Mouse (Mus musculus) gastrocnemius, postnatal 10 days (tissue): ENCODE results near the gene Olfr187. TPM values are rescaled to one million over a fixed set of nuclear protein-coding genes. Genes with fewer than 3 reads are reported as not detected.
"Not testable (repeated sequence)": the region's sequence is repeated elsewhere in the genome, so short reads cannot be mapped to it uniquely, and the experiment has no call there.

ENCODE experiments used
- DNase-seq: peaks from one replicate; pipeline ENCODE4 v3.0.0; 2021; ENCODE audit warnings: mixed read lengths
- long read RNA-seq, 2 experiments: library from polyadenylated mRNA; stranded (forward); transcript quantifications; one replicate each; pipeline ENCODE4 v2.0.0; 2021
- total RNA-seq, 2 experiments: library from RNA; stranded (reverse); gene quantifications; 2 replicates each; pipeline ENCODE4 v1.2.3; 2021

Gene Olfr187
- total RNA-seq: not detected
- long read RNA-seq, experiment 1: 0 reads
- long read RNA-seq, experiment 2: 0 reads

DNA sequence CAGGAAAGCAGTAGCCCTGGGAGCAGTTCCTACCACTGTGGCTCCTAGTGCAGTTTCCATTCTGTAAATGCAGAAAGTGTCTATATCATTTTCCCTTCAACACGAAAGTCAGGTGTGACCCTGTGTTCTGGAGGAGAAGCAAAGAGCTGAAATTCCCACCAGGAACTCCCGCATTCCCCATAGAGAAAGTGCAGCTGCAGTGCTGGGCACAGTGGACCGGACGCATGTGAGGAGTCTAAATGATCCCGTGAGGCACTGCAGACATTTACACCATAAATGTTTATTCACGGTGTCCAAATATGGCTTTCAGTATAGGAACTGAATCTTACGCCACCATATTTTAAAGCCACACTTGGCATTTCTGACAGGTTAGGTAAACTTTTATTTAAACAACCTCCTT lies at the start of gene Olfr187:
Olfr187 (minus strand) TSS at position 58 of the 400 bp plus-strand sequence.
- no peak for DNase-seq

DNA sequence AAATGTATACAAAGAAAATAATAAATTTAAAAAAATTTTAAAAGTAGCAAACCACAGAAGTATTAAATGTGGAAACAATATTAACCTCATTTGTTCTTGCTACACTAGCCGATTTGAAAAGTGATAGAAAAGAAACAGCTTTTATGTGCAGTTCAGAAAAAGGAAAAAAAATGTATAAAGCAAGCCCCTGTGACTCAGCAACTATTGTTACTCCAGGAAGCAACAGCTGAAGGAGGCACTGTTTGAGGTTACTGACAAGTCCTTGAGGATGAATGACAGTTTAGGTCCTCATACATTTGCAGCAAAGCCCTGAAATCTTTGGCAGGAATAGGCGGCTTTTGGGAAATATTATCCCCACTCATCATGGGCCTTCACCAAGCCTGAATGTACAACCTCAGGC lies 41.5 kb upstream of the Olfr187 start:
- not testable (repeated sequence) for DNase-seq

DNA sequence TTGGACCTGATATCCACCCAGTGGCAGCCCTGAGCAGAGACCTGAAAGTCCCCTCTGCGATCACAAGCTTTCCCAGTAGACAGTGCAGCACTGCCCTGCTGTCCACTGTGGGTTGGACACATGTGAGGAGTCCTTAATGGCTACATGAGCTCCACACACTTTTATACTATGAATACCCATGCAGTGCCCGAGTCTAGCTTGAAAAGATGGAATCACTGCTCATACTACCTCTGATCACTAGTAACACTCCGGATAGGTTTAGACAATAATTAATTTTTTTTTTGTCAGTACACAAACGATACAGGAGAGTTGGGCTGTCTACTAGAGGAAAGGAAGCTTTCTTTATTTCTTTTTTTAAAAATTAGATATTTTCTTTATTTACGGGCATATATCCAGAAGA lies 38.3 kb upstream of the Olfr187 start, which contains the start of gene Olfr190:
Olfr190 (minus strand) TSS at position 101 of the 400 bp plus-strand sequence.
- no peak for DNase-seq

DNA sequence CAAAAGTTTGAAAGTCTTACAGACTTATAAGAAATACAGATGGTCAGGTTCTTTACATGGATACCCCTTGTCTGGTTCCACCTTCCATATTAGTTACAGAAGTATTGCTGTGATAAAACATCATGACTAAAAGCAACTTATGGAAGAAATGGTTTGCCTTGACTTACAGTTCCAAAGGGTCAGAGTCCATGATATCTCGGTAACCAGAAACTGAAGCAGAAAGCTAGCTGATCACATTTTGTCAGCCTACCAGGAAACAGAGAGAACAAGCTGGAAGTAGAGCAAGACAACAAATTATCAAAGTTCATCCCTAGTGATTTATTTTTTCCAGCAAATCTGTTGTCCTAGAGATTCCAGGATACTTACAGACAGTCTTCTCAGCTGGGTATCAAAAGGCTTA lies 34.0 kb upstream of the Olfr187 start:
- DNase-seq: no peak

DNA sequence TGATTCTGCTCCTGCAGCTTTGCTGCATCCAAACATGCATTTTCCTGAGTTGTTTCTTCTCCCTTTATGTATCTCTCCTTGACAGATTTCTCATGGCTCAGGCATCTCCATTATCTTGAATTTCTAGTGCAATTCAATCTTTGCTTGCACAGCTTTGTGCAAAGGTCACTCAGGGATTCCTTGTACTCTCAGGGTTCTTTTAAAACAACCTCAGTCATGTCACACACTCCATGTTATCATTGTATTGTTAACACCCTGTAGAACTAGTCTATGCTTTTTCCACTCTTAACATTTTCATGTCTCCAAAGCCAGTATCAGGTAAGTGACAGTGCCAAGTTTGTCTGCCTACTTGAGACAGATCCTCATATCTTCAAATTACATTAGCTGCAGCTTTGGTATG lies 32.2 kb upstream of the Olfr187 start:
- DNase-seq: no peak

DNA sequence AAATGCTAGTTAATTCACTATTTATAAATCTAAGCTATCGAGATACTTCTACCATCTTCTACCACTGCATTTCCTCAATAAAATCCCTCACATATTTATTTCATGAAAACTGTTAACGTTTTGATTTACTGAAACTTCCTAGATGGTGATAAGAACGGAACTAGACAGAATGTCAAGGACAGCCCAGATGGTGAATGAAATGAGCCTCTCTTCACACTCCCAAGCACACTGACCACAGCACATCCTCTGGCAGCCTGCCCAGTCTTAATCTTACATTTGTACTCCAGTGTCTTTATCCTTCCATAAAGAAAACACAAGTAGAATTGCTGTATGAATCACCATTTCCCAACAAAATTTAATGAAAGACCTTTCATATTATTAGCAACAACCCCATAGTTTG lies 22.8 kb upstream of the Olfr187 start:
- DNase-seq: not testable (repeated sequence)

DNA sequence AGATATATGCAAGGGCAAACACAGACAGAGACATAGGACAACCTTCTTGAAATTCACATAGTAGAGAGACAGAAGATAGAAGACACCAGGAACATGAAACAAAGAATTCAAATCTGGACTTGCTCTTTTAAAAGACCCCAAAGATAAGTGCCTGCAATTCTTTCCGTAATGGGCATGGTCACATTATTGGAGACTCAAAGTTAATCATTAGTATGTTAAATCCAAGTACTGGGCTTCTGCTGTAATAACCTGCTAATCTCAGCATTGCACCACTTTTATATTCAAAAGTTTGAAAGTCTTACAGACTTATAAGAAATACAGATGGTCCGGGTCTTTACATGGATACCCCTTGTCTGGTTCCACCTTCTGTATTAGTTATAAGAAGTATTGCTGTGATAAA lies 9.7 kb upstream of the Olfr187 start:
- DNase-seq: not testable (repeated sequence)

DNA sequence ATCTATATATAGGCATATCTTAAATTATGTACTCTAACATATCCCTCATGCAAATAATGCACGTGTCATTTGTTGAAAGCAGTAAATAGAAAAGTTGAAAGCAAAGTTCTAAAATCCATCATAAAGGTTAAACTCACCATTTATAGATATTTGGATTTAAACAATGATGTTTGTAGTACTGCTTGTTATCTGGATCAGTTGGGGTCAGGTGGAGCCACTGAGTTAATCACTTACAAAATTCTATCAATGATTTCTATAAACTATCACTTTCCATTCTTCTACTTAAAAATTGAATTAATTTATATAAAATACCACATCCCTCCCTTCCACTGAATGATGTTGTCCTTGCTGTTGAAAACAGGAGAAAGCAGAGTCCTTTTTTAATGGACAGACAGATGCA lies 9.3 kb upstream of the Olfr187 start:
- DNase-seq: no peak

DNA sequence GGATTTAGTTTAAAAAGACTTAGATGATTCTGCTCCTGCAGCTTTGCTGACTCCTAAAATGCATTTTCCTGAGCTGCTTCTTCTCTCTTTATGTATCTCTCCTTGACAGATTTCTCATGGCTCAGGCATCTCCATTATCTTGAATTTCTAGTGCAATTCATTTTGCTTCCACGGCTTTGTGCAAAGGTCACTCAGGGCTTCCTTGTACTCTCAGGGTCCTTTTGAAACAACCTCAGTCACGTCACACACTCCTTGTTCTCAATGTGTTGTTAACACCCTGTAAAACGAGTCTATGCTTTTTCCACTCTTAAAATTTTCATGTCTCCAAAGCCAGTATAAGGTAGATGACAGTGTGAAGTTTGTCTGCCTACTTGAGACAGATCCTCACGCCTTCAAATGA lies 8.0 kb upstream of the Olfr187 start:
- no peak for DNase-seq

DNA sequence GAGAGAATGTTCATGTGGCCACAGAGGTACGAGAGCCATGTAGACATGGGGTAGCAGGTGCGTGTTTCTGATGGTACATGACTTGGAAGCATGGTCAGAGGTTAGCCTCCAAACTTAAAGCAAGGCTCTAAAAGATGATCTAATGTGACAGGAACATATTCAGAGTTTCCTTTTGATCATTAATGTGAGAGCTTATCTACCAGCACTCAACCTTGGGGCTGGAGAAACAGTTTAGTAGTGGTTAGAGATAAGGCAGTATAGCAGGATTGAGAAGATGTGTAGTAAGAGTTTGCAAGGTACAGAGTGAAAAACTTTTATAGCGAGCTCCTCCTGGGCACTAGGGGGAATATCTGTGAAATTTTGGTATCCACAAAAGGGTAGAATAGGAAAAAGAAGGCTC lies 6.3 kb upstream of the Olfr187 start:
- no peak for DNase-seq

DNA sequence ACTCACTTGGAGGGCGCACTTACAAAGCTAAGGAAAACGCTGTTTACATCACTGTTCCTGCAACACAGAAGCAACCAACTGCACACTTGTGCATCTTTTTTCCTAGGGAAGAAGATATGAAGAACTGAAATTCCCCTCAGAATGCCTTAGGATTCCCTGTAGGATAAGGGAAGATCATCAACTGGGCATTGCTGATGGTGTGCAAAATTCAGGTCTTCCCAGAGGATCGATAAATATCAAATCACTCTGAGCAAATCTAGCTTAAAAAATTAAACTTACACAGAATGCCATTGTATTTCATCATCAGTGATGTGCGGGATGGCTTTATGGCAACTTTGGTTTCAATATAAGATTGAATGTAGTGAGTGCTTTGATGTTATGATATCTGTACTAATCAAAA lies 9.4 kb downstream of the Olfr187 start, which contains the start of gene Olfr186:
Olfr186 (minus strand) TSS at position 101 of the 400 bp plus-strand sequence.
- no peak for DNase-seq

DNA sequence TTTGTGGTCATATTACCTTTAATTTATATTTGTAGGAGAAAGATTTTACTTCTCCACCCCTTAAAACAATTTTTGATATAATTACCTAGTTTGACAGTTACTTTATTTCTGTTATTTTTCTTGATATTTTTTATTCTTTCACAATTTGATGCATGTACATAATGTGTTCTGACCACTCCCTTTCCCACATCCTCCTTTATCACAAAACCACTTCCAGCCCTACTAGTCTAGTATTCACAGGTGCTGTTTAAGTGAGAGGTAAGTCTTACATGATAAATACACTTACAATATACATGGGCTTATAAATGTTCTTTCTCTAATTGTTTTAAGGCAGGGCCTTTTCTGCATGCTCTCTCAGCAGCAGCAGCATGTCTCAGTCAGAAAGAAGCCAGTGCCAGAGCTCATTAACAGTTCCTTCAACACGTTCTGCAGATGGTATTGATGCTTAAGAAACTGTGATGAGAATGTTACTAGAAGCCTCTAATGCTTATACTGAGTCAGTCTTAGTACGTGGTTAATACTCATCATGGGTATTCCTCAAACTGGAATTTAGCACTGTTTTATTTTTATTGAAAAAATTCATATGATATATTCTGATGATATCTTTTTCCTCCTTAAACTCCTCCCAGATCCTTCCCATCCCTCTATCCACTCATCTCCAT lies 26.1 kb downstream of the Olfr187 start:
- no peak for DNase-seq

DNA sequence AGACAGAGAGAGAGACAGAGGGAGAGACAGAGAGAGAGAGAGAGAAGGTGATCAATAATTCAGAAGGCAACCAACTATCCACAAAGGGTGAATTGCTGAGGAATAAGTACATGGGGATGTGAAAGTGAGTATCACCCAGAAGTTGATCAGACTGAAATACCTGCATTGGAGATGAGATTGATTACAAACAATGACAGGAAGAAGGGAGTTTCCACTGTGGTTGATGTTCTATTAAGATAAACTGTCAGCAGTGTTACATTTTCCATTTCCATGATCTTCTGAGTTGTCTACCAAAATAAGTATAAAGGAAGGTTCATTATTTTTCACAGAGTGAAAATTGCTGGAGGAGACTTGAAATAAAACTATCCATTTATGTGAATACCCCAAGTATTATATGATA lies 32.4 kb downstream of the Olfr187 start:
- no peak for DNase-seq

DNA sequence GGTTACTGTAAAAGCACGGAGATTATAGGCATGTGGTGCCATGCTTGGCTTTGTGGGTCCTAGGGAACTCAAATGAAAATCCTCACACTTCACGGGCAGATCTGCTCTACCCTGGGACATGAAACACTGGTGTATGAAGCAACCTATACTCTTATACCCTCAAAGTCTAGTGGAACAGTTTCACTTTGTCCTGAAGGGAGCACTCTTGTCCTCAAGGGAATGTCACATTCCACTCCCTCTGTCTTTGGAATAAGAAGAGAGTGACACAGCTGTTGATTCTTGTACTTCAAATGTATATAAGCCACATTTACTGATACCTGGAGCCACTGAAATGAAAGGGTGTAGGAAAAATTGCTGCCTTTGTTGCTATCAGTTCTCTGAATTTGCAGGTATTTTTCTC lies 44.5 kb downstream of the Olfr187 start, which contains the start of gene Olfr183:
Olfr183 (plus strand) TSS at position 301 of the 400 bp plus-strand sequence.
- DNase-seq: no peak

Other genes with a start within 250 kb of the Olfr187 start
- gene Olfr173, start 239.5 kb downstream of the Olfr187 start, total RNA-seq: not detected
- gene Olfr175-ps1, start 213.0 kb downstream of the Olfr187 start, total RNA-seq: not detected
- not detected for gene Olfr177, start 165.0 kb downstream of the Olfr187 start, total RNA-seq
- not detected for gene Olfr178, start 147.7 kb downstream of the Olfr187 start, total RNA-seq
- not detected for gene Olfr181, start 111.0 kb downstream of the Olfr187 start, total RNA-seq
- gene Olfr180, start 110.4 kb downstream of the Olfr187 start, total RNA-seq: not detected
- not detected for gene Olfr183, start 44.4 kb downstream of the Olfr187 start, total RNA-seq
- not detected for gene Olfr186, start 9.5 kb downstream of the Olfr187 start, total RNA-seq
- gene Olfr190, start 38.2 kb upstream of the Olfr187 start, total RNA-seq: not detected
- not detected for gene Olfr191, start 50.1 kb upstream of the Olfr187 start, total RNA-seq
- gene Olfr193, start 72.1 kb upstream of the Olfr187 start, total RNA-seq: not detected
- not detected for gene Olfr194, start 81.3 kb upstream of the Olfr187 start, total RNA-seq
- not detected for gene Olfr195, start 107.3 kb upstream of the Olfr187 start, total RNA-seq
- not detected for gene Olfr196, start 130.7 kb upstream of the Olfr187 start, total RNA-seq
- gene Olfr198, start 163.8 kb upstream of the Olfr187 start, total RNA-seq: not detected
- gene Olfr199, start 180.0 kb upstream of the Olfr187 start, total RNA-seq: not detected
- not detected for gene Olfr201, start 232.9 kb upstream of the Olfr187 start, total RNA-seq
- not detected for gene Olfr202, start 247.0 kb upstream of the Olfr187 start, total RNA-seq